Mouse (Mus musculus) myocyte (in vitro differentiated cells): ENCODE measurements around the gene Pold4.

Experiments
- MAX ChIP-seq: IDR thresholded peaks from one replicate; pipeline ENCODE4 v1.6.1; 2011; ENCODE audit warnings: low read depth, mild to moderate bottlenecking, control low read depth
- MYOG ChIP-seq, 3 experiments: IDR thresholded peaks; one replicate each; pipeline ENCODE4 v1.6.1; 2011; ENCODE audit warnings: control low read depth in 2 of 3, low read depth in 2 of 3, mild to moderate bottlenecking in 2 of 3; ENCODE audit not compliant: insufficient read length in 2 of 3, control insufficient read depth in 1 of 3, insufficient read depth in 1 of 3
- POLR2A ChIP-seq: IDR thresholded peaks from one replicate; pipeline ENCODE4 v1.6.1; 2011; ENCODE audit warnings: low read depth, mild to moderate bottlenecking, control low read depth, moderate library complexity; ENCODE audit not compliant: insufficient read length
- POLR2AphosphoS2 ChIP-seq: IDR thresholded peaks from one replicate; pipeline ENCODE4 v1.6.1; 2011; ENCODE audit warnings: low read depth, control low read depth; ENCODE audit not compliant: insufficient read length
- TCF12 ChIP-seq: IDR thresholded peaks from one replicate; pipeline ENCODE4 v1.6.1; 2011; ENCODE audit warnings: mild to moderate bottlenecking, control low read depth; ENCODE audit not compliant: poor library complexity, insufficient read depth, severe bottlenecking
- USF1 ChIP-seq: IDR thresholded peaks from one replicate; pipeline ENCODE4 v1.6.1; 2011; ENCODE audit warnings: low read depth, mild to moderate bottlenecking, control low read depth, moderate library complexity

DNA sequence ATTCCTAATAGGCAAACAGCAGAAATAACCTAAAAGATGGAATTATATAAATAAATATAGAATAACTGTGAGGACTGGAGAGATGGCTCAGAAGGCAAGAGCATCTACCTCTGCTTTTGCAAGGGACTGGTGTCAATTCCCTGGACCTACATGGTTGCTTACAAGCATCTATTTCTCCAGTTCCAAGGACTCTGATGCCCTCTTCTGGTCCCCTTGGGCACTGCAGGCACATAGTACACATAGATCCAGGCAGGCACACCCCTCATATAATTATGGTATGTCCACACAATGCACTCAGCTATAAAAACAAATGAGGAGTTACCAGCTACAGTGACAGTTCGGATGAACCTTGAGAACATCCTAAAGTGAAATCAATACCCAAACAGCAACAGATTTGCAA, 47.8 kb downstream of the Pold4 start:
- TF ChIP-seq POLR2A (no peak), MYOG (IDR thresholded peaks at IDR 0.05; ENCODE audit: control insufficient read depth in 1 of 3, insufficient read depth in 1 of 3, insufficient read length in 2 of 3, low read depth in 2 of 3) (no peak), MAX (no peak), POLR2AphosphoS2 (no peak), TCF12 (no peak), USF1 (no peak)
